Mouse (Mus musculus) right cerebral cortex, postnatal 10 days (tissue): ENCODE measurements at regions not wholly inside any gene's neighbourhood (a gene's known extent, or its start where the extent isn't known, plus 50 kb on each side); places are given as distances from the start of the nearest gene placed in this dataset.
"Not testable (repeated sequence)": the region's sequence is repeated elsewhere in the genome, so short reads cannot be mapped to it uniquely, and the experiment has no call there.

Source experiments
- DNase-seq, 2 experiments: peaks; one replicate each; pipeline ENCODE4 v3.0.0; 2021; ENCODE audit warnings: low spot score in 2 of 2

DNA sequence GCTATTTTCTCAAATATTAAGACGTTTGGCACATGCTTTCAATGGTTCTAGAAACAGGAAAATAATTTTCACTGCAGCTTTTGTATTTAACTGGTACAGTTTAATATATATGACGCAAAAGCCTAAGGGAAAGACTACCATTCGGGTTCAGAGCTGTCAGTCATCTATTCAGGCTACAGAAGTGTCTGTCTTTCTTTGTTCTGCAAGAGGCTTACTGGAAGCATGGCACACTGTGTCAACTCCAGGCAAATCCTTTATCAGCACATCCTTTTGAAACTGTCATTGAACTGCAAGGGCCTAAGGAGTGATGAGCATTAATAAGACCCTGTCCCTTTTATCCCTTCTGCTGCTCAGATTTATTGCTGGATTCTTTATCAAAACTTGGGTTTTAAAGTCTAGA is 303.8 kb upstream of the Gm5152 start:
- DNase-seq = not testable (repeated sequence)

- peak; percentile 49 to 58 for DNase-seq
These were observed 316.0 kb upstream of the Gm5152 start for GRCm38 (mm10) chr5:10562321-10562720.

GRCm38 (mm10) chr5:10592392-10592791 is 346.1 kb upstream of the Gm5152 start:
- no peak for DNase-seq

GRCm38 (mm10) chr5:10600774-10601173 is 346.8 kb upstream of the Gm8871 start:
- no peak for DNase-seq

- DNase-seq = peak; percentile 28 to 31
These were observed 314.4 kb upstream of the Gm8871 start for GRCm38 (mm10) chr5:10633176-10633575.

DNA sequence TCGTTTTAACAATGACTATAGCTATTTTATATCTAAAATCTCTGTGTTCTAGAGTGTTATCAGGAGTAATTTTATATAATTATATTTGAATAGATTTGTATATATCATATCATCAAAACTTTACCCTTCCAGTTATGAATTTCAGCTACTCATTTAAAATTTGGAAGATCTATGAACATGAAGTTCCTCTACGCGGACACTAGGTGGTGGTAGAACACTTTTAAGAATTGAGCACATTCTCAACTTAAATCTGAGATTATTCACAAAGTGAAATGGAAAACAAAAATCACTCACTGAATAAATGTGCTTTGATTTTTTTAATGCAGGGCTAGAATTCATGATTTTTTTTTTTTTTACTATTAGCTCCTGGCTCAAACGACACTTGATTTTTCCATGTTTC is 299.5 kb upstream of the Gm8871 start:
- no peak for DNase-seq

DNA sequence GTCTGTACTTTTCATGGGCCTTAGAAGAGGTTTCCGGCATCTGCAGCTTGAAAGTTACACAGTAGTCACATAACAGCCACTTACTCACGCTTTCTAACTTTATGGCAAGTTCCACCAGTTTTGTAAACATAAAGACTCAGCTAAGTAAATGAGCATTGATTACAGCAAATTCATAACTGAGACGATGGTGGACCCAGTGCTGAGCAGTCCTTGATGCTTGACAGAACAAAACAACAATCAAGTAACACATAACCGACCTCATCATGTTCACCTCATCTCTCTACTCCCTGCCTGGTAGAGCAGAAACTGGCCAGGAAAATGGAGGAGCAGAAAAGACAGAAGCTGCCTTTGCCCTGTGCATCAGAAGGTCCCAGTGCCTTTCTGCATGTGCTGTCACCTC is 284.3 kb upstream of the Gm8871 start:
- DNase-seq = no peak

DNA sequence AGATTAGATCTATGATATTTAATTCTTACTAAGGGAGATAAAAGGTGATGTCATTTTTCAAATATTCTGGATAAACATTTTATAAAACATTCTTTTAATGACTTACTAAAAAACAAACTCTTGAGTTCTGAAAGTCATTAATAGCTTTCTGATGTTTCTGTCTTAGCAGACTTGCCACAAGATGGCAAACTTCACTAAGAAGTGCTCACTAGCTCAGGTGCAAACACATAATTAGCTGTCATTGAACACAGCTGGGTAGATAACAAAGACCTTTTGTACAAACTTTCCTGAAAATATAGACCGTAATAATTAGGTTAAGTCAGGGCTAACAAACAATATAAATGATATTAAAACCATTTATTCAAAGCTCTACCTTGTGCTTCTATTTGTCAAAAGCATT is 273.4 kb upstream of the Gm8871 start:
- peak; percentile 21 to 26 for DNase-seq

GRCm38 (mm10) chr5:10685519-10685918 is 262.1 kb upstream of the Gm8871 start:
- no peak for DNase-seq

GRCm38 (mm10) chr5:10727056-10727455 is 220.5 kb upstream of the Gm8871 start:
- DNase-seq = no peak

- no peak for DNase-seq
These were observed 198.1 kb upstream of the Gm8871 start for GRCm38 (mm10) chr5:10749546-10749945.

DNA sequence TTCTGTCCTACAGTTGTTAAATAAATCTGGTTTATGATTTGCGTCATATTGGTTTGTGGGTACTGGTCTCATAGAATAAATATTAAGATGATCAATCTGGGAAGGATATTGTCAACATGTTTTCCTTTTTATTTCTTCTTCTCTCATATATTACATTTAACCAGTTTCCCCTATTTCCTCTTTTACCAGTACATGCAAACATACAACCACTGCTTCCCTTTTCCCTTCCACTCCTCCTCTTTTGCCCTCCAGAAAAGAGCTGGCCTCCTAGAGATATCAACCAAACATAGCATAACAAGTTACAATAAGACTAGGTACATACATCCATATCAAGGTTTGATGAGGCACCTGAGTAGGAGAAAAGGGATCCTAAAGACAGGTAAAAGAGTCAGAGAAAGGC is 180.1 kb upstream of the Gm8871 start:
- no peak for DNase-seq
